Mouse (Mus musculus): Measurements from ENCODE around the gene Tmem41a.

GRCm38 (mm10) chr16:21946761-21947715, at the start of gene Tmem41a:
- 0 out of 2 replicates have a peak, but pooled peaks have one; percentile 66 for TF ChIP-seq POLR2A (IDR thresholded peaks at IDR 0.05; ENCODE audit: borderline replicate concordance, low read depth, low read length)
- TF ChIP-seq CTCF (IDR thresholded peaks at IDR 0.05; ENCODE audit: low read depth, low read length) = no peak

All from bone marrow macrophage, adult 2 months (primary cell).